Mouse (Mus musculus) spleen, adult 2 months (tissue): ENCODE data around the gene Vamp2. TPM values are rescaled to one million over a fixed set of nuclear protein-coding genes. Genes with fewer than 3 reads are reported as not detected.

ENCODE experiments used
- DNase-seq, 2 experiments: peaks; one replicate each; pipeline versions ENCODE4 v3.0.0 to v3.0.0-alpha.2; 2012 to 2021; ENCODE audit warnings: low spot score in 2 of 2, low read depth in 1 of 2
- H3K27ac ChIP-seq: fragments of 200-500 bp; 2 replicates; pipeline ENCODE4 v1.5.1; 2012; ENCODE audit warnings: low read length, inconsistent platforms; ENCODE audit not compliant: insufficient read depth
- H3K27me3 ChIP-seq: fragments of 200-500 bp; 2 replicates; pipeline ENCODE4 v1.6.1; 2012; ENCODE audit warnings: mild to moderate bottlenecking, moderate library complexity, low read length, inconsistent platforms; ENCODE audit not compliant: control insufficient read depth, insufficient read depth
- H3K36me3 ChIP-seq: fragments of 200-500 bp; 2 replicates; pipeline ENCODE4 v1.6.1; 2012; ENCODE audit warnings: mild to moderate bottlenecking, low read length, inconsistent platforms; ENCODE audit not compliant: control insufficient read depth, insufficient read depth
- H3K4me1 ChIP-seq: fragments of 200-500 bp; 2 replicates; pipeline ENCODE4 v1.6.1; 2011; ENCODE audit warnings: inconsistent platforms; ENCODE audit not compliant: control insufficient read depth, insufficient read depth, insufficient read length
- H3K4me3 ChIP-seq: fragments of 200-500 bp; 2 replicates; pipeline ENCODE4 v1.5.1; 2011; ENCODE audit warnings: mild to moderate bottlenecking, inconsistent platforms; ENCODE audit not compliant: insufficient read depth, insufficient read length; ENCODE audit errors: extremely low read depth
- CTCF ChIP-seq: fragments of 200-500 bp; IDR thresholded peaks from 2 replicates; pipeline ENCODE4 v1.5.1; 2011; ENCODE audit warnings: mild to moderate bottlenecking, inconsistent platforms; ENCODE audit not compliant: insufficient read depth, insufficient read length, insufficient replicate concordance; ENCODE audit errors: extremely low read depth
- POLR2A ChIP-seq: fragments of 200-500 bp; IDR thresholded peaks from 2 replicates; pipeline ENCODE4 v1.6.1; 2011; ENCODE audit warnings: low read depth, low read length, inconsistent platforms
- WGBS: fragments of 180-500 bp; shearing (Covaris S2); methylation state at CpG from one replicate; pipeline ENCODE4 v1.1.7; 2018; 5-methylcytosine and 5-hydroxymethylcytosine counted together
- polyA plus RNA-seq: library from polyadenylated mRNA; depleted of rRNA; stranded (reverse); fragments of >200 nt; gene quantifications from 2 replicates; pipeline ENCODE4 v1.2.3, GENCODE M21; 2012

Vamp2 gene
- polyA plus RNA-seq, 1 experiment: 94.2 TPM

GRCm38 (mm10) chr11:69121001-69121740 lies 32.9 kb downstream of the Vamp2 start:
- Histone ChIP-seq H3K4me1 (peaks cover 2% of the 10 kb centered on the region; the same call in 1 of the 2 replicates), H3K27me3 (0 out of 2 replicates have a peak, but pooled peaks cover 5% of the 10 kb centered on the region), H3K36me3 (no peaks in the 10 kb centered on the region), H3K27ac (no peak overlapping the region), H3K4me3 (peak overlapping the region; percentile 61)
- TF ChIP-seq POLR2A (no peak), CTCF (no peak)
- WGBS: 2% methylated on average over 33 of the region's 33 CpGs
- DNase-seq: no peak

GRCm38 (mm10) chr11:69121741-69122335 lies 33.5 kb downstream of the Vamp2 start:
- Histone ChIP-seq H3K36me3 (no peaks in the 10 kb centered on the region), H3K27ac (no peak overlapping the region), H3K27me3 (0 out of 2 replicates have a peak, but pooled peaks cover 5% of the 10 kb centered on the region), H3K4me1 (peaks cover 5% of the 10 kb centered on the region; the same call in 1 of the 2 replicates), H3K4me3 (peak overlapping the region; percentile 61)
- TF ChIP-seq CTCF (no peak), POLR2A (no peak)
- no peak for DNase-seq
- under 1% methylated on average over 31 of the region's 32 CpGs for WGBS

GRCm38 (mm10) chr11:69122336-69122951 lies 34.2 kb downstream of the Vamp2 start, which contains the start of gene 9130213A22Rik:
Gene 9130213A22Rik, minus strand, starts transcription at chr11:69122589.
- Histone ChIP-seq H3K36me3 (no peaks in the 10 kb centered on the region), H3K27ac (peak within 1 kb of the TSS; percentile 62), H3K4me3 (peak within 1 kb of the TSS; percentile 61), H3K4me1 (peaks cover 5% of the 10 kb centered on the region; the same call in 1 of the 2 replicates), H3K27me3 (0 out of 2 replicates have a peak, but pooled peaks cover 5% of the 10 kb centered on the region)
- TF ChIP-seq CTCF (peak; percentile 48; the same call in 1 of the 2 replicates), POLR2A (no peak)
- WGBS: 1% methylated on average over 65 of the region's 66 CpGs
- DNase-seq: peak in 1 of 2 experiments; percentile 81

- under 1% methylated on average over 29 of the region's 29 CpGs for WGBS
- peaks cover 5% of the 10 kb centered on the region; the same call in 1 of the 2 replicates for H3K4me1 ChIP-seq
- TF ChIP-seq CTCF (peak; percentile 15; the same call in 1 of the 2 replicates), POLR2A (no peak)
- H3K36me3 ChIP-seq: no peaks in the 10 kb centered on the region
- peak overlapping the region; percentile 61 for H3K4me3 ChIP-seq
- 0 out of 2 replicates have a peak, but pooled peaks cover 5% of the 10 kb centered on the region for H3K27me3 ChIP-seq
- peak overlapping the region; percentile 65 for H3K27ac ChIP-seq
- peak; percentile 67 to 79 for DNase-seq
Measured at GRCm38 (mm10) chr11:69123056-69123692, 34.9 kb downstream of the Vamp2 start.

- peak overlapping the region; percentile 61 for H3K4me3 ChIP-seq
- H3K27me3 ChIP-seq: 0 out of 2 replicates have a peak, but pooled peaks cover 5% of the 10 kb centered on the region
- under 1% methylated on average over 31 of the region's 31 CpGs for WGBS
- peaks cover 5% of the 10 kb centered on the region; the same call in 1 of the 2 replicates for H3K4me1 ChIP-seq
- peak; percentile 62 to 77 for DNase-seq
- TF ChIP-seq CTCF: no peak
- no peak for TF ChIP-seq POLR2A
- H3K36me3 ChIP-seq: no peaks in the 10 kb centered on the region
- H3K27ac ChIP-seq: peak overlapping the region; percentile 65
Measured at GRCm38 (mm10) chr11:69123693-69124497, 35.6 kb downstream of the Vamp2 start.
